Mouse (Mus musculus): ENCODE measurements at regions not wholly inside any gene's neighbourhood (a gene's known extent, or its start where the extent isn't known, plus 50 kb on each side); places are given as distances from the start of the nearest gene placed in this dataset.

- no peak overlapping the region for H3K27ac ChIP-seq (ENCODE audit: insufficient read depth, low read depth, low read length)
- H3K4me1 ChIP-seq (ENCODE audit: control insufficient read depth, insufficient read depth, low read length): no peaks in the 10 kb centered on the region
- 59% methylated on average over 11 of the region's 11 CpGs for WGBS
- TF ChIP-seq POLR2A (IDR thresholded peaks at IDR 0.05; ENCODE audit: insufficient read depth, low read depth, low read length) (no peak), CTCF (IDR thresholded peaks at IDR 0.05; ENCODE audit: insufficient read depth, low read depth, low read length) (no peak)
- no peak overlapping the region for H3K4me3 ChIP-seq (ENCODE audit: insufficient read depth, low read depth, low read length)
Observed at GRCm38 (mm10) chr5:111968121-111968520, 234.4 kb downstream of the Gm26897 start.

GRCm38 (mm10) chr5:111968701-111969100 is 235.0 kb downstream of the Gm26897 start:
- TF ChIP-seq CTCF (IDR thresholded peaks at IDR 0.05; ENCODE audit: insufficient read depth, low read depth, low read length) (no peak), POLR2A (IDR thresholded peaks at IDR 0.05; ENCODE audit: insufficient read depth, low read depth, low read length) (no peak)
- H3K4me1 ChIP-seq (ENCODE audit: control insufficient read depth, insufficient read depth, low read length): no peaks in the 10 kb centered on the region
- H3K27ac ChIP-seq (ENCODE audit: insufficient read depth, low read depth, low read length): no peak overlapping the region
- no peak overlapping the region for H3K4me3 ChIP-seq (ENCODE audit: insufficient read depth, low read depth, low read length)
- WGBS: 96% methylated on average over 1 of the region's 1 CpGs

DNA sequence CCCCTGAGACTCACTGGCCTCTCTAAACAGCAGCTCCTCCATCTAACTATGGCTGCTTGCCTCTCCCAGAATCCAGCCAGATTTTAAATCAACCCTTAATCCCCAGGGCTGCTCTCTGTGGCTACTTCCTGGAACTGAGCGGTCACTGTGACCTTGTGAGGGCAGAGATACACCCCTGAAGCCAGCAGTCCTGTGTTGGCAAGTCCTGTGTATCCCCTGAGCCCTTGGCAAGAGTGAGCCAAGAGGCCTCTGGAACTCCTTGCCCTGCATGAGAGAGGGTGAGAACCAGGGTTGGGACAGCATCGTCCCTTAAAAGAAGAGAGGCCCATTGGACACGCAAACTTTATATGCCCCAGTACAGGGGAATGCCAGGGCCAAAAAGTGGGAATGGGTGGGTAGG is 237.5 kb downstream of the Gm26897 start:
- peaks cover 6% of the 10 kb centered on the region for H3K4me1 ChIP-seq (ENCODE audit: control insufficient read depth, insufficient read depth, low read length)
- H3K27ac ChIP-seq (ENCODE audit: insufficient read depth, low read depth, low read length): no peak overlapping the region
- TF ChIP-seq POLR2A (IDR thresholded peaks at IDR 0.05; ENCODE audit: insufficient read depth, low read depth, low read length): no peak
- WGBS: 90% methylated on average over 3 of the region's 3 CpGs
- H3K4me3 ChIP-seq (ENCODE audit: insufficient read depth, low read depth, low read length): no peak overlapping the region

- TF ChIP-seq POLR2A (IDR thresholded peaks at IDR 0.05; ENCODE audit: insufficient read depth, low read depth, low read length) (no peak), CTCF (IDR thresholded peaks at IDR 0.05; ENCODE audit: insufficient read depth, low read depth, low read length) (no peak)
- Histone ChIP-seq H3K4me3 (ENCODE audit: insufficient read depth, low read depth, low read length) (no peak overlapping the region), H3K27ac (ENCODE audit: insufficient read depth, low read depth, low read length) (no peak overlapping the region), H3K4me1 (ENCODE audit: control insufficient read depth, insufficient read depth, low read length) (peaks cover 6% of the 10 kb centered on the region)
- 58% methylated on average over 3 of the region's 3 CpGs for WGBS
Observed at GRCm38 (mm10) chr5:111971952-111972351, 238.2 kb downstream of the Gm26897 start.

- Histone ChIP-seq H3K4me1 (ENCODE audit: control insufficient read depth, insufficient read depth, low read length) (peaks cover 6% of the 10 kb centered on the region), H3K4me3 (ENCODE audit: insufficient read depth, low read depth, low read length) (no peak overlapping the region), H3K27ac (ENCODE audit: insufficient read depth, low read depth, low read length) (no peak overlapping the region)
- 24% methylated on average over 7 of the region's 7 CpGs for WGBS
- TF ChIP-seq POLR2A (IDR thresholded peaks at IDR 0.05; ENCODE audit: insufficient read depth, low read depth, low read length) (no peak), CTCF (IDR thresholded peaks at IDR 0.05; ENCODE audit: insufficient read depth, low read depth, low read length) (no peak)
Observed at GRCm38 (mm10) chr5:111975686-111976085, 242.0 kb downstream of the Gm26897 start.

DNA sequence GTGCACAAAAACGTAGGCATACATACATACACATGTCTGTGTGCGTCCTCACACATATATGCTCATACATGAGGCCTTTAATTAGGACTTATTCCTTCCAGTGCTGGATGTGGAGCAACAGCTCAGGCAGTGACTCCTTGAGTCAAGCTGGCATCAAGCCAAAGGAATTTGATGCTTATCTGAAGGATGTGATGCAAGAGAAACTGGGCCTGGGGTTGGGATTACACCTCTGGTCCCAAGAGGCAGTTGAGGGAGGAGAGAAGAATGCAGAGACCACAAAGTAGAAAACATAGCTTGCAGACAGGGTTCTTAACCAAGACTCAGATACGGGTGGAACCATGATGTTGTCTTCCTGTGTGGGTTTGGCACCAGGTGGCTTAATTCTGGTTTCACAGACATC is 245.9 kb downstream of the Gm26897 start:
- TF ChIP-seq POLR2A (IDR thresholded peaks at IDR 0.05; ENCODE audit: insufficient read depth, low read depth, low read length): no peak
- no peak for TF ChIP-seq CTCF (IDR thresholded peaks at IDR 0.05; ENCODE audit: insufficient read depth, low read depth, low read length)
- 97% methylated on average over 3 of the region's 3 CpGs for WGBS
- Histone ChIP-seq H3K4me1 (ENCODE audit: control insufficient read depth, insufficient read depth, low read length) (peaks cover 6% of the 10 kb centered on the region), H3K27ac (ENCODE audit: insufficient read depth, low read depth, low read length) (no peak overlapping the region), H3K4me3 (ENCODE audit: insufficient read depth, low read depth, low read length) (no peak overlapping the region)

DNA sequence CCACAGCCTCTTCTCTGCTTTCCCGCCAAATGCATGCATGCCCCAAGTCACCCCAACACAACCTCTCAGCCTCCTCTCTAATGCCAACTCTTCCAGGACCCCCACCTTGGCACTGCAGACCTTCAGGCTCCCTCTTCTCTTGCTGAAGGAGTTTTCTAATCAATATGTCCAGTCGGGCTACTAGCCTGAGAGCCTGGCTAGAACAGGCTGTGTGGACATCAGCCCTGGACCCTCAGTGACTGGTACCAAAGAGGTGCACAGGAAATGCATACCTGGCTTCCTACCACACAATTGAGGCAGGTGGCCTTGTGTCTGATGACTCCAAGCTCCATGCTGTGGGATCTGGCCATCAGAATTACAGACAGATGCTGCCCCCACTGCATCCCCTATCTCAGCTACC is 248.4 kb downstream of the Gm26897 start:
- Histone ChIP-seq H3K4me1 (ENCODE audit: control insufficient read depth, insufficient read depth, low read length) (no peaks in the 10 kb centered on the region), H3K4me3 (ENCODE audit: insufficient read depth, low read depth, low read length) (no peak overlapping the region), H3K27ac (ENCODE audit: insufficient read depth, low read depth, low read length) (no peak overlapping the region)
- 94% methylated on average over 2 of the region's 2 CpGs for WGBS
- no peak for TF ChIP-seq CTCF (IDR thresholded peaks at IDR 0.05; ENCODE audit: insufficient read depth, low read depth, low read length)
- TF ChIP-seq POLR2A (IDR thresholded peaks at IDR 0.05; ENCODE audit: insufficient read depth, low read depth, low read length): no peak

- Histone ChIP-seq H3K4me1 (ENCODE audit: control insufficient read depth, insufficient read depth, low read length) (no peaks in the 10 kb centered on the region), H3K27ac (ENCODE audit: insufficient read depth, low read depth, low read length) (no peak overlapping the region), H3K4me3 (ENCODE audit: insufficient read depth, low read depth, low read length) (no peak overlapping the region)
- TF ChIP-seq POLR2A (IDR thresholded peaks at IDR 0.05; ENCODE audit: insufficient read depth, low read depth, low read length) (no peak), CTCF (IDR thresholded peaks at IDR 0.05; ENCODE audit: insufficient read depth, low read depth, low read length) (no peak)
- 83% methylated on average over 8 of the region's 8 CpGs for WGBS
Observed at GRCm38 (mm10) chr5:111985997-111986396, 252.3 kb downstream of the Gm26897 start.

DNA sequence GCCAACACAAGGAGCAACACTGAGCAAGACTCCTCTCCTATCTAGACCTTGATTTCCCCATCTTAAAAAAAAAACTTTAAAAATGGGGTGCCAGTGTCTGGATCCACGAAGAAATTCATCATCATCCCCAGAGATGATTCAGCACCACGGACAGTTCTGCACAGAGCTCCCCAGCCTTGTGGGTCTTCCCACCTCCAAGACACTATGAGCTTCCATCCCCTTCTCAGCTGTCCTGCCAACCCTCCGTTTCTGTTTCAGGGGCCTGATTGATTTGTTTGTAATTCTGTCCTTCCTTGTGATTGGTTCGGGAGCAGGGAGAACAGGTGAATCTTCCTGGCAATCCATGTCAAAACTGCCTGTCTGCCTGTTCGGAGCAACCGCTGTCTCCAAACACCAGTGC is 253.3 kb downstream of the Gm26897 start:
- Histone ChIP-seq H3K27ac (ENCODE audit: insufficient read depth, low read depth, low read length) (no peak overlapping the region), H3K4me3 (ENCODE audit: insufficient read depth, low read depth, low read length) (no peak overlapping the region), H3K4me1 (ENCODE audit: control insufficient read depth, insufficient read depth, low read length) (no peaks in the 10 kb centered on the region)
- TF ChIP-seq CTCF (IDR thresholded peaks at IDR 0.05; ENCODE audit: insufficient read depth, low read depth, low read length) (no peak), POLR2A (IDR thresholded peaks at IDR 0.05; ENCODE audit: insufficient read depth, low read depth, low read length) (no peak)
- 71% methylated on average over 6 of the region's 6 CpGs for WGBS

DNA sequence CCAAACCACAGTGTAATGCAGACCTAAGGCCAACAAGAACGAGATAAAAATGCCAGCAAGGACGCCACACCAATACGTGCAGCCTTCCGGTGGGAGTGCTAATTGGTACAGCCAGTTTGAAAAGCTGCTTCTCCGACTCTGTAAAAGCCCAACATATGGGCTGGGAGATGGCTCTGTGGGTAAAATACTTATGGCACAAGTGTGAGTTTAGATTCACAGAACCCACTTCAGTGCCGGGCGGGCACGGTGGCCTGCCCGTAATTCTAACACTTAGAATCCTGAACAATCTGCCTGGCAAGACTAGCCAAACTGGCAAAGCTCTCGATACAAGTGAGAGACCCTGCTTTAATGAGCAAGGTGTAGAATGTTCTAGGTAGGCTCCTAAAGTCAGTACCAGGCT is 258.1 kb downstream of the Gm26897 start:
- H3K4me3 ChIP-seq (ENCODE audit: insufficient read depth, low read depth, low read length): no peak overlapping the region
- 93% methylated on average over 10 of the region's 10 CpGs for WGBS
- no peak overlapping the region for H3K27ac ChIP-seq (ENCODE audit: insufficient read depth, low read depth, low read length)
- peaks cover under 1% of the 10 kb centered on the region; the same call in 1 of the 2 replicates for H3K4me1 ChIP-seq (ENCODE audit: control insufficient read depth, insufficient read depth, low read length)
- no peak for TF ChIP-seq POLR2A (IDR thresholded peaks at IDR 0.05; ENCODE audit: insufficient read depth, low read depth, low read length)
- TF ChIP-seq CTCF (IDR thresholded peaks at IDR 0.05; ENCODE audit: insufficient read depth, low read depth, low read length): no peak
